Mouse (Mus musculus) bone marrow macrophage, adult 2 months (primary cell): ENCODE data around the gene Tmem135.

Experiments used
- CTCF ChIP-seq: IDR thresholded peaks from 2 replicates; pipeline ENCODE4 v1.5.1; 2012; ENCODE audit warnings: low read depth, mild to moderate bottlenecking, low read length, moderate library complexity
- POLR2A ChIP-seq: IDR thresholded peaks from 2 replicates; pipeline ENCODE4 v1.6.1; 2012; ENCODE audit warnings: mild to moderate bottlenecking, low read depth, low read length, borderline replicate concordance

GRCm38 (mm10) chr7:89338350-89339141, 65.5 kb downstream of the Tmem135 start:
- no peak for TF ChIP-seq CTCF
- peak; percentile 48; the same call in 1 of the 2 replicates for TF ChIP-seq POLR2A
